Mouse (Mus musculus) hindlimb bud, embryonic 11.5 days (tissue): Measurements from ENCODE around the gene Kcnj9.

Experiments
- DNase-seq: peaks from one replicate; pipeline ENCODE4 v3.0.0-alpha.2; 2012; ENCODE audit warnings: low read depth, low spot score; ENCODE audit errors: extremely low spot score

Gene Kcnj9

GRCm38 (mm10) chr1:172329131-172329530 lies at the start of gene Kcnj9:
TSS of gene Kcnj9 (minus strand) at chr1:172329318.
- no peak for DNase-seq

DNA sequence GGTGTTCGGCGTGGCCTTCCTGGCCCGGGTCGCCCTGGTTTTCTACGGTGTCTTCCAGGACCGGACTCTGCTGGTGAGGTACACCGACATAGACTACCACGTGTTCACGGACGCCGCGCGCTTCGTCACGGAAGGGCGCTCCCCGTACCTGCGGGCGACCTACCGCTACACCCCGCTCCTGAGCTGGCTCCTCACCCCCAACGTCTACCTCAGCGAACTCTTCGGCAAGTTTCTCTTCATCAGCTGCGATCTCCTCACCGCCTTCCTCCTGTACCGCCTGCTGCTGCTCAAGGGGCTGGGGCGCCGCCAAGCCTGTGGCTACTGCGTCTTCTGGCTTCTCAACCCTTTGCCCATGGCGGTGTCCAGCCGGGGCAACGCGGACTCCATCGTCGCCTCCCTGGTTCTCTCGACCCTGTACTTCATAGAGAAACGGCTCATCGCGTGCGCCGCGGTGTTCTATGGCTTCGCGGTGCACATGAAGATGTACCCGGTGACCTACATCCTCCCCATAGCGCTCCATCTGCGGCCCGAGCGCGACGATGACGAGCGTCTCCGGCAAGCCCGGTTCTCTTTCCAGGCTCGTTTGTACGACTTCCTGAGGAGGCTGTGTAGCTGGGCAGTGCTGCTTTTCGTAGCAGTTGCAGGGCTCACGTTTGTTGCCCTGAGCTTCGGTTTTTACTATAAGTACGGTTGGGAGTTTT lies 47.8 kb upstream of the Kcnj9 start:
- no peak for DNase-seq

DNA sequence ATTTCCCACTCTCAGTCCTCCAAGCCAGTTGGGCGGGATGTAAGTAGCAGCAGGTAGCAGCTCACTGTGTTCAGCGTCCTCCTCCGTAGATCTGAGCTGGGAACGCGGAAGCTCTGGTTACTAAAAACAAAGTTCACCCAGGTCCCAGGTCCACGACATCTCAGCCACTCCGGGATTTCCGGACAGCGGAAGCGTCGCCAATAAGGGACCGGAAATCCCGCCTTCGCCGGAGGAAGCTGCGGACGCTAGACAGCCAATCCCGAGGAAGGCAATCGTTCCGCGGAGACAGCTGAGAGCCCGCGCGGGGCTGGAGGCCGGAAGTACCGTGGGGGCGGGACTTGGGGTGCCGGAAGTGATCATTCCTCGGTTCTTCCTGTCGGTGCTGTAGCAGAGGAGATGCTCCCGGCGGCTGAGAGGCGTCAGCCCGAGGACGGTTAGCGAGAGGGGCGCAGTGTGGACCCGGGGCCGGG lies 47.1 kb upstream of the Kcnj9 start, which contains the start of gene Pigm:
TSS of gene Pigm (plus strand) at position 349 of the 470 bp plus-strand sequence.
- DNase-seq = peak; percentile 93

DNA sequence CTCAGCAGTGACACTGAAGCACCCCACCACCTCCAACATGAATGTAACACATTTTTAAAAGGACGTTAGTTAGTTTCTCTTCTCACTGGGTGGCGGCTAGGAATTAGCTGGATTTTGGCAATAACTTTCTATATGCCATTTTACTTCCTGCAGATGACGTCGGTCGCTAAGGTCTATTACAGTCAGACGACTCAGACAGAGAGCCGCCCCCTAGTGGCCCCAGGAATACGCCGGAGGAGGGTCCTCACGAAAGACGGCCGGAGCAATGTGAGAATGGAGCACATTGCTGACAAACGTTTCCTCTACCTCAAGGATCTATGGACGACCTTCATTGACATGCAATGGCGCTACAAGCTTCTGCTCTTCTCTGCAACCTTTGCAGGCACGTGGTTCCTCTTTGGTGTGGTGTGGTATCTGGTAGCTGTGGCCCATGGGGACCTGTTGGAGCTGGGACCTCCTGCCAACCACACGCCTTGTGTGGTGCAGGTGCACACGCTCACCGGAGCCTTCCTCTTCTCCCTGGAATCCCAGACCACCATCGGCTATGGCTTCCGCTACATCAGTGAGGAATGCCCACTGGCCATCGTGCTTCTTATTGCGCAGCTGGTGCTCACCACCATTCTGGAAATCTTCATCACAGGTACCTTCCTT lies 39.8 kb upstream of the Kcnj9 start:
- DNase-seq = no peak

GRCm38 (mm10) chr1:172364684-172365083 lies 35.6 kb upstream of the Kcnj9 start:
- no peak for DNase-seq

- DNase-seq = no peak
Measured at GRCm38 (mm10) chr1:172358341-172358740, 29.2 kb upstream of the Kcnj9 start.

DNA sequence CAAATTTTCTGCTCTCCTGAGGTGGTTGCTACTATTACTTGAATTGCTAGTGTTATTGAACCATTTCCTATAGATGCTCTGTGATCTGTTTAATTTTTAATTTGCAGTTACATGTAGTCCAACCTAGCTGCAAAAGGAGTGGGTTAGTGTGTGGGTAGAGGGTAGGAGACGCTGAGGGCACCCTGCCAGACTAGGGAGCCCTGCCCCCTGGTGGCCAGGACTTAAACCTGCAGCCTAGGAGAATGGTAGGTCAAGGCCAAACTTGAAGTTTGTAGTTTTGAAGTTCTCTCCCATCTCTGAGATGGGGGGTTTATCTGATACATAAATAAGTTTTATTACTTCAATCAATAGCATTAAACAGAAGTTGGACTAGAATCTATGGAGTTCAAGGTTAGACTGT lies 28.4 kb upstream of the Kcnj9 start:
- no peak for DNase-seq

GRCm38 (mm10) chr1:172355336-172355735 lies 26.2 kb upstream of the Kcnj9 start:
- DNase-seq = no peak

DNA sequence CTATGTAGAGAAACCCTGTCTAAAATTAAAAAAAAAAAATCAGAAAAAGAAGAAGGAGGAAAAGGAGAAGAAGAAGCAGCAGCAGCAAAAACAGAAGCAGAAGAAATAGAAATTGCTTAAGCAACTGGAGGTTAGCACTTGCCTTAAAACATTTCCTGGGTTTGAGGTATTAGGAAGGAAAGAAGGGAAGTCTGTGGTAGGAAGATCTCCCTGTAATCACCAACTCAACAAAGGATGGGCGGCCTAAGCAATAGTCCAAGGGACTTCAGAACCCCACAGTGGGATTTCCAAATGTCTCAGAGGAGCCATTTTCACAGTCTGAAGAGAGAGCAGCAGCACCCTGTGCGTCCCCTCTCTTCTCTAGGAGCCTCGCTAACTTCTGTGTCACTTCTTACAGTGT lies 23.3 kb upstream of the Kcnj9 start:
- DNase-seq = no peak

GRCm38 (mm10) chr1:172352001-172352400 lies 22.9 kb upstream of the Kcnj9 start:
- no peak for DNase-seq

DNA sequence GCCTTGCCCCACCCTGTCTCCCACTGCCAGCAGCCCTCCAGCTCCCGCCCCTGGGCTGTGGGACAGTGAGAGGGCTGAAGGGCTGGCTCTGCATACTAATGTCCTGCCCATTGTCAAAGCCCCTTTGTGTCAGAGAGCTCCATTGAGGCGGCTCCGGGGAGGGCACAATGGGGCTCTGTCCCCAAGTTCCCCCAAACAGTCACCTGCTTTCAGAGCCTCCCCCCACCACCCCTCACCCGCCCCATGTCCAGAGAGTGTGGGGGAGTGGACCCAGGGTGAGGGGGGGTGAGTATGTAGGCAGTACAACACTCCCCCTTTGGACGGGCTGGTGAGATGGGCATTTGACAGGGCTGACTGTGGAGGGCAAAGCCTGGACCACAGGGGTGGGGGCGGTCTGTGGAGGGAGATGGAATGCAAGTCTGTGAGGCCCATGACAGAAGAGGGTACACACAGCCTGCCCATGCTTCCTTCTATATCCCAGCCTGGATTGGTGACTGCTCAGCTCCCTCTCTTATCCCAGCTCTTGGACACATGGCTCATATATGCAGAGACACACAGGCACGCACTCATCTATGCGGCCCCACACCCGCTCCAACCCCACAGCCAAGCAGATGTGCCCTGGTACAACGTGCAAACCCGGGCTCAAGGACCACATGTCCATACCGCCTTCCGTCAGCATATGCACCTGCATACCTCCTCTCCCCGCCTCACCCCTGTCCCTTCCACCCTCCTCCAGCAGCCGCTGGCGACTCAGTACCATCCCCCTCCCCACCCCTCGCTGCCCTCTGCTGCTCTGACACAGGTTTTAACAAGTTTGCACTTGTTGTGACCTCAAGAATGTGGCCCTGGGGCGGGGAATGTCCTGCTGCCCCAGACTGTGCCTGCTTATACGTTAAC lies 21.0 kb upstream of the Kcnj9 start:
- no peak for DNase-seq

- DNase-seq = no peak
Measured at GRCm38 (mm10) chr1:172349504-172349903, 20.4 kb upstream of the Kcnj9 start.

GRCm38 (mm10) chr1:172347382-172347781 lies 18.3 kb upstream of the Kcnj9 start:
- no peak for DNase-seq

GRCm38 (mm10) chr1:172346707-172347106 lies 17.6 kb upstream of the Kcnj9 start:
- DNase-seq = no peak

GRCm38 (mm10) chr1:172344820-172345219 lies 15.7 kb upstream of the Kcnj9 start:
- DNase-seq = no peak

DNA sequence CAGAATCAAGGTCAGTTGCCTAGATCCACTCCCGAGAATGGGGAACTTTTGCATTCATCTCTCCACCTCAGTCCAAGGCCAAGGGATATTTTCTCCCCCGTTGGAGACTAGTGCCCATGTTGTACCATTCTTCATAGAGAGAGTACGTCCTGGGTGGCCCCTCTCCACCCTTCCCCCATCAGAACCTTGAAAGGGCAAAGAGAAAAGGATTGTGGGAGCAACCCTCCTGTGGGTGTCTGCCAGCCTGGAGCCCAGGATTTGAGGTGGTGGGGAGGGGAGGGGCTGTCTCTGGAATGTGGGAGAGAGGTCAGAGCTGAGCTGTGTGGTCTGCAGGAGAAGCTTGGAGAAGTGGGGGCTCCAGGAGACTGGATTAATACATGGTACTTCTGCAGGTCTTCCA lies 14.8 kb upstream of the Kcnj9 start:
- DNase-seq = no peak

GRCm38 (mm10) chr1:172342729-172343128 lies 13.6 kb upstream of the Kcnj9 start:
- no peak for DNase-seq

DNA sequence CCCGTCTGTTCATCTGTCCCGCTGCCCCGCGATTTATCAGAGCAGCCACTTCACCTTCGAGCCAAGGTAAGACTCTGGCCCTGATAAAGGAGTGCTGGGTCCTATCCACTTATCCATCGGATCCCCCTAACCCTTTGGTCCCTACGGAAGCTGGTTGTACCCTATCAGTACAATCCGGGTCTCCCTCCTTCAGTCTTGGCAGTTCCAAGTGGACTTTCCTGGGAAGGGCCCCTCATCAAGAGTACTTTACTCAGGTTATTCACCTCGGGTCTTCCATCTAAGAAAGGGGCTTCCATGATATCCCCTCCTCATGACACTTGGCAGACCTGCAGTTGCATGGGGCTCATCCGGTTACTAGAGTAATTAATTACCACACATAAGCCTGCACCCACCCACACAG lies 12.3 kb upstream of the Kcnj9 start:
- no peak for DNase-seq

- DNase-seq = no peak
Measured at GRCm38 (mm10) chr1:172340729-172341321, 11.7 kb upstream of the Kcnj9 start, which contains the start of gene Kcnj10. TSS of gene Kcnj10 (plus strand) at chr1:172341210.

DNA sequence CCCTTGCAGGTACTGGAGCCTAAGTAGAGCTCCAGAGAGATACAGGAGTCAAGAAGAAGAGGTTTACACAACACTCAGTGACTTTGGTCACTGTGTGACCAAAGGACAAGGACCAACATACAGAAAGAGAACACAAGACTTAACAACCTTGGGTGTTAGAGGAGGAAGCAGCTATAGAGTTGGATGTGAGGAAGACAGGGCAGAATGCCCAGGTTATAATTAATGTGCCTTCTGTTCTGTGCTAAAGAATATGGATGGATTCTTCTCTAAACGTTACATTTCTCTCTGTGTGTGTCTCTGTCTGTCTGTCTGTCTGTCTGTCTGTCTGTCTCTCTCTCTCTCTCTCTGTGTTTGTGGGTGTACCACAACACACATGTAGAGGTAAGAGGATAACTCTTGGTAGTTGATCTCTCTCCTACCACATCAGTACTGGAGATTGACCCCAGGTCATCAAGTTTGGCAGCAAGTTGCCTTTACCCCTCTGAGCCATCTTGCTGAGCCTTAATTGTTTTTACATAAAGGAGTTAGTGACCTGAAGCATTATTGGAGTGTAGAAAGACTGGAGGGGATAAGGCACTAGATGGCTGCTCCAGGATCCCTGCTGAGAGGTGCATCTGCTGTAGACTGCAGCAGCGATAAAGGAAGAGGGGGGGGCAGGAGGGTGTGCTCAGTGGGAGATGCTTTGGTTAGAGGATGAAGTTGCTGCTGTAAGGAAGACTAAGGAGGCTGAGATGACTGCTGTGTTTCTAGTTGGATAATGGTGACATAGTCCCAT lies 8.5 kb upstream of the Kcnj9 start:
- no peak for DNase-seq
